Mouse (Mus musculus): ENCODE measurements at regions not wholly inside any gene's neighbourhood (a gene's known extent, or its start where the extent isn't known, plus 50 kb on each side); places are given as distances from the start of the nearest gene placed in this dataset.

DNA sequence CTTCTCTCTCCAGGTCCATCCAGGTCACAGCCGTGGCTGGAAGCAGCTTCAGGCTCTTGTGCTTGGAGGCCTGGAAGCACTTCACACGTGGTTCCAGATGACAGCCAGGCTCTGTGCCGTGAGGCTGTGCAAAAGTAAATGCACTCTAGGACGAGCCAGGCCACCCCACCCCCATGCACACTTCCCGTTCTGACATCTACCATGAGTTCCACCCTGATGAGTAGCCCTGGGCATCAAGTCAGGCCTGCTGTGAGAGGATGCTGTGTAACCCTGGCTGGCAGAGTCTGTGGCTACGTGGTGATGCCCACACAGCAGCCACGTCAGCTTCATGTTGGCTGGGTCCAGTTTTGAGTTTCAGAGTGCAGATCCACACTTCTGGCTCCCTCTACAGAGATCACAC, 202.4 kb upstream of the Sulf2 start:
- H3K36me3 ChIP-seq (ENCODE audit: control insufficient read depth, insufficient read depth), result no peaks in the 10 kb centered on the region
- H3ac ChIP-seq (ENCODE audit: control insufficient read depth, insufficient read length), result no peak overlapping the region
- TF ChIP-seq POLR2AphosphoS2 (IDR thresholded peaks at IDR 0.05; ENCODE audit: insufficient read length, low read depth) (no peak), MYOG (IDR thresholded peaks at IDR 0.05; ENCODE audit: control insufficient read depth in 1 of 3, insufficient read depth in 1 of 3, insufficient read length in 2 of 3, low read depth in 2 of 3) (no peak), REST (IDR thresholded peaks at IDR 0.05; ENCODE audit: insufficient read depth, insufficient read length) (no peak), MAX (IDR thresholded peaks at IDR 0.05; ENCODE audit: low read depth) (no peak), SRF (IDR thresholded peaks at IDR 0.05; ENCODE audit: control insufficient read depth, insufficient read length, low read depth) (no peak), MYOD1 (IDR thresholded peaks at IDR 0.05; ENCODE audit: control insufficient read depth in 1 of 3, insufficient read length in 2 of 3, low read depth in 2 of 3) (no peak), CEBPB (IDR thresholded peaks at IDR 0.05; ENCODE audit: insufficient read depth, poor library complexity, severe bottlenecking) (no peak), TCF12 (IDR thresholded peaks at IDR 0.05; ENCODE audit: insufficient read depth, poor library complexity, severe bottlenecking) (no peak), TCF3 (IDR thresholded peaks at IDR 0.05; ENCODE audit: insufficient read length, low read depth) (no peak), POLR2A (IDR thresholded peaks at IDR 0.05; ENCODE audit: insufficient read length, low read depth) (no peak), USF1 (IDR thresholded peaks at IDR 0.05; ENCODE audit: low read depth) (no peak), E2F4 (IDR thresholded peaks at IDR 0.05; ENCODE audit: insufficient read depth) (no peak)
- H3K79me2 ChIP-seq (ENCODE audit: control insufficient read depth, insufficient read depth), result no peaks in the 10 kb centered on the region
- H3K4me3 ChIP-seq, result no peak overlapping the region
- H3K4me2 ChIP-seq (ENCODE audit: low read depth), result peak overlapping the region; percentile 18
- H3K27me3 ChIP-seq (ENCODE audit: control insufficient read depth, insufficient read depth, insufficient read length), result no peaks in the 10 kb centered on the region

DNA sequence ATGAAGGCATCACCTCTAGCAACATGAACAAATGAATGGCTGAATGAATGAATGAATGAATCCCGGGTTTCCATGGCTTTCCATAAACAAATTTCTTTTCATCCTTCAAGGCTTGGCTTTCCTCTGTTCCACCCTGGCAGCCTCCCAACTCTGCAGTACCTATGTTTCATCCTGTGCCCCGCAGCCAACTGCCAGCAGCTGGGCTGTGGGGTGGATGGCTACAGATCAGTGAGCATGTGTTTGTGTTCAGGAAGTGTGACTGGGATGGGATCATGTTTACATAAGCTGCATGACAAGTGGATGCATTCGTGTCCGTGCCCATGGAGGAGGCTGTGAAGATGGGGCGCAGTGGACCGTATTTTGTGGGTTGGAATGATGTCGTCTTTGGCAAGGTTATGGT, 200.5 kb upstream of the Sulf2 start:
- Histone ChIP-seq H3K4me2 (ENCODE audit: low read depth) (no peak overlapping the region), H3K79me2 (ENCODE audit: control insufficient read depth, insufficient read depth) (no peaks in the 10 kb centered on the region), H3K27me3 (ENCODE audit: control insufficient read depth, insufficient read depth, insufficient read length) (no peaks in the 10 kb centered on the region), H3K4me3 (no peak overlapping the region), H3ac (ENCODE audit: control insufficient read depth, insufficient read length) (no peak overlapping the region), H3K36me3 (ENCODE audit: control insufficient read depth, insufficient read depth) (no peaks in the 10 kb centered on the region)
- TF ChIP-seq USF1 (IDR thresholded peaks at IDR 0.05; ENCODE audit: low read depth), result no peak
- no peak for TF ChIP-seq CEBPB (IDR thresholded peaks at IDR 0.05; ENCODE audit: insufficient read depth, poor library complexity, severe bottlenecking)
- TF ChIP-seq REST (IDR thresholded peaks at IDR 0.05; ENCODE audit: insufficient read depth, insufficient read length), result no peak
- no peak for TF ChIP-seq MYOG (IDR thresholded peaks at IDR 0.05; ENCODE audit: control insufficient read depth in 1 of 3, insufficient read depth in 1 of 3, insufficient read length in 2 of 3, low read depth in 2 of 3)
- TF ChIP-seq MAX (IDR thresholded peaks at IDR 0.05; ENCODE audit: low read depth), result no peak
- no peak for TF ChIP-seq POLR2A (IDR thresholded peaks at IDR 0.05; ENCODE audit: insufficient read length, low read depth)

DNA sequence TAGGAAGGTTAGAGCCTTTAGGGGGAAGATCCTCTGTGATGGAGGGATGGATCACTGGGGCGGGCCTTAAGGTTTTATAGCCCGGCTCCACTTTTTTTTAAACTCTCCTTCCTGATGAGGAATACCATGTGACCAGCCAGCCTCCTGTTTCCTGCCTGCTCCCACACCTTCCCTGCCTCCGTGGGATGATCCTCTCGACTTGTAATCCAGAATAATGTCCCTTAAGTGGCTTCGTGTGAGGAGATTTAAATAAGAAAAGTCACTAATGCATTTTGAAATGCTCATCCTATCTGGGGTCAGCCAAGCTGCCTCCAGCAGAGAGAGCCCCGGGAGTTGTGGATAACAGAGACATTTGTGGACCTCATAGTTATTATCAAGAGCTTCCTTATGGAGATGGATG, 200.0 kb upstream of the Sulf2 start:
- H3ac ChIP-seq (ENCODE audit: control insufficient read depth, insufficient read length), result no peak overlapping the region
- TF ChIP-seq E2F4 (IDR thresholded peaks at IDR 0.05; ENCODE audit: insufficient read depth), result no peak
- no peak for TF ChIP-seq POLR2AphosphoS2 (IDR thresholded peaks at IDR 0.05; ENCODE audit: insufficient read length, low read depth)
- no peak overlapping the region for H3K4me2 ChIP-seq (ENCODE audit: low read depth)
- H3K79me2 ChIP-seq (ENCODE audit: control insufficient read depth, insufficient read depth), result no peaks in the 10 kb centered on the region
- H3K27me3 ChIP-seq (ENCODE audit: control insufficient read depth, insufficient read depth, insufficient read length), result no peaks in the 10 kb centered on the region
- no peaks in the 10 kb centered on the region for H3K36me3 ChIP-seq (ENCODE audit: control insufficient read depth, insufficient read depth)
- no peak overlapping the region for H3K4me3 ChIP-seq

DNA sequence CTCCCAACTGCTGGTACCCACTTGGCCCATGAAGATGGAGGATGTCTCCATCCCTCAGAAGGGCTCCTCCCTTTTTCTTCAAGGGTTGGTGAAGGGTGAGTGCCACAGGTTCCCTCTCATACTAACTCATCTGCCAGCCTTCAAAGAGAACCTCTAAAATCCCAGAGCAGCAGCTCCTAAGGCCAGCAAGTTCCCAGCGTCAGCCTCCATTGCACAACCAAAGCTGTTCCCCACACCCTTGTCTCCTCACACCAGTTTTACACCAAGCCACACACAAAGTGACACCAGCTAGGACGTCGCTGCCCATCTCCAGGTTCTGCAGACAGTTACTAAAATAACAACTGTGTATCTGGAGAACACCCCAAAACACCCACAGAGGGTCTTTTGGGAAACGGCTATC, 198.9 kb upstream of the Sulf2 start:
- H3K4me3 ChIP-seq, result no peak overlapping the region
- H3ac ChIP-seq (ENCODE audit: control insufficient read depth, insufficient read length), result no peak overlapping the region
- no peaks in the 10 kb centered on the region for H3K27me3 ChIP-seq (ENCODE audit: control insufficient read depth, insufficient read depth, insufficient read length)
- no peak for TF ChIP-seq E2F4 (IDR thresholded peaks at IDR 0.05; ENCODE audit: insufficient read depth)
- no peak for TF ChIP-seq TCF3 (IDR thresholded peaks at IDR 0.05; ENCODE audit: insufficient read length, low read depth)
- TF ChIP-seq USF1 (IDR thresholded peaks at IDR 0.05; ENCODE audit: low read depth), result no peak
- no peak for TF ChIP-seq POLR2AphosphoS2 (IDR thresholded peaks at IDR 0.05; ENCODE audit: insufficient read length, low read depth)
- TF ChIP-seq SRF (IDR thresholded peaks at IDR 0.05; ENCODE audit: control insufficient read depth, insufficient read length, low read depth), result no peak
- no peak for TF ChIP-seq MYOG (IDR thresholded peaks at IDR 0.05; ENCODE audit: control insufficient read depth in 1 of 3, insufficient read depth in 1 of 3, insufficient read length in 2 of 3, low read depth in 2 of 3)
- H3K79me2 ChIP-seq (ENCODE audit: control insufficient read depth, insufficient read depth), result no peaks in the 10 kb centered on the region
- no peaks in the 10 kb centered on the region for H3K36me3 ChIP-seq (ENCODE audit: control insufficient read depth, insufficient read depth)
- H3K4me2 ChIP-seq (ENCODE audit: low read depth), result peak overlapping the region; percentile 59

DNA sequence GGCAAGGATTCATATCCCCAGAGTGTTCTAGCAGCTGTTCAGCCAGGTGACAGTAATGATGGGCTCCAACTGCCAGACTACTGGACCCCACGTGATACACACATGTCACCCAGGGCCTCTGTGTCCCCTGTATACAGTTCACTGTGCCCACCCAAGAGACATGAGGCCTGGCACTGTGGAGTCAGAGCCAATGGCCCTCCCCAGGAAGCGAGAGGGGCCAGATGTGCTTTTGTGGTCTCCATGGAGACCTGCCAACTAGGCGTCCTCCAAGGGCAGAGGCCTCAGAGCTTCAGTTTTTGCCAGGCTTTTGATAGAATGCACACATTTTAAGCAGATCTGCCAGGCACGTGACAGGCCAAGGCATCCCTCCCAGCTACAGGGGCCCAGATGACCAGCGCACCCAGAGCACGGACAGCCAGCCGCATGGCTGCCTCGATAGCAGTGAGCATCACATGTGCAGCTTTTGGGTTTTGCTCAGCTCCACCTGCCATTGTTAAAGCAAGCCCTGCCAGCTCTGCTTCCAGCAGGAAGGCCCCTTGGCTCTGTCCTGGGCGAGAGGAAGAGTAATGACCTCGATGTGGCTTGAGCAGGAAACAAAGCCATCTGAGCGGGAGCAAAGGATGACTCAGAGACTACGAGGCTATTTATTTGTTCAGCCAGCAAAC, 198.1 kb upstream of the Sulf2 start:
- H3K4me2 ChIP-seq (ENCODE audit: low read depth), result peak overlapping the region; percentile 59
- no peak overlapping the region for H3K4me3 ChIP-seq
- no peak overlapping the region for H3ac ChIP-seq (ENCODE audit: control insufficient read depth, insufficient read length)
- H3K36me3 ChIP-seq (ENCODE audit: control insufficient read depth, insufficient read depth), result no peaks in the 10 kb centered on the region
- no peak for TF ChIP-seq POLR2AphosphoS2 (IDR thresholded peaks at IDR 0.05; ENCODE audit: insufficient read length, low read depth)
- TF ChIP-seq REST (IDR thresholded peaks at IDR 0.05; ENCODE audit: insufficient read depth, insufficient read length), result no peak
- no peak for TF ChIP-seq E2F4 (IDR thresholded peaks at IDR 0.05; ENCODE audit: insufficient read depth)
- no peak for TF ChIP-seq POLR2A (IDR thresholded peaks at IDR 0.05; ENCODE audit: insufficient read length, low read depth)
- peak in 2 of 3 experiments; percentile 72 to 79 for TF ChIP-seq MYOD1 (IDR thresholded peaks at IDR 0.05; ENCODE audit: control insufficient read depth in 1 of 3, insufficient read length in 2 of 3, low read depth in 2 of 3)
- no peak for TF ChIP-seq CEBPB (IDR thresholded peaks at IDR 0.05; ENCODE audit: insufficient read depth, poor library complexity, severe bottlenecking)
- TF ChIP-seq TCF12 (IDR thresholded peaks at IDR 0.05; ENCODE audit: insufficient read depth, poor library complexity, severe bottlenecking), result no peak
- peak; percentile 67 for TF ChIP-seq USF1 (IDR thresholded peaks at IDR 0.05; ENCODE audit: low read depth)
- no peak for TF ChIP-seq MAX (IDR thresholded peaks at IDR 0.05; ENCODE audit: low read depth)
- peak in 1 of 3 experiments; percentile 66 for TF ChIP-seq MYOG (IDR thresholded peaks at IDR 0.05; ENCODE audit: control insufficient read depth in 1 of 3, insufficient read depth in 1 of 3, insufficient read length in 2 of 3, low read depth in 2 of 3)
- no peak for TF ChIP-seq TCF3 (IDR thresholded peaks at IDR 0.05; ENCODE audit: insufficient read length, low read depth)
- no peak for TF ChIP-seq SRF (IDR thresholded peaks at IDR 0.05; ENCODE audit: control insufficient read depth, insufficient read length, low read depth)
- H3K27me3 ChIP-seq (ENCODE audit: control insufficient read depth, insufficient read depth, insufficient read length), result no peaks in the 10 kb centered on the region
- no peaks in the 10 kb centered on the region for H3K79me2 ChIP-seq (ENCODE audit: control insufficient read depth, insufficient read depth)
